Mouse (Mus musculus): ENCODE measurements around the gene Itpa. TPM values are rescaled to one million over a fixed set of nuclear protein-coding genes. Genes with fewer than 3 reads are reported as not detected.

The Itpa gene
- total and polyA plus RNA-seq, 3 experiments = 19.5 to 29.6 (median 29.3) TPM

GRCm38 (mm10) chr2:130727752-130728151 lies 60.3 kb downstream of the Itpa start:
- no peak for DNase-seq

DNA sequence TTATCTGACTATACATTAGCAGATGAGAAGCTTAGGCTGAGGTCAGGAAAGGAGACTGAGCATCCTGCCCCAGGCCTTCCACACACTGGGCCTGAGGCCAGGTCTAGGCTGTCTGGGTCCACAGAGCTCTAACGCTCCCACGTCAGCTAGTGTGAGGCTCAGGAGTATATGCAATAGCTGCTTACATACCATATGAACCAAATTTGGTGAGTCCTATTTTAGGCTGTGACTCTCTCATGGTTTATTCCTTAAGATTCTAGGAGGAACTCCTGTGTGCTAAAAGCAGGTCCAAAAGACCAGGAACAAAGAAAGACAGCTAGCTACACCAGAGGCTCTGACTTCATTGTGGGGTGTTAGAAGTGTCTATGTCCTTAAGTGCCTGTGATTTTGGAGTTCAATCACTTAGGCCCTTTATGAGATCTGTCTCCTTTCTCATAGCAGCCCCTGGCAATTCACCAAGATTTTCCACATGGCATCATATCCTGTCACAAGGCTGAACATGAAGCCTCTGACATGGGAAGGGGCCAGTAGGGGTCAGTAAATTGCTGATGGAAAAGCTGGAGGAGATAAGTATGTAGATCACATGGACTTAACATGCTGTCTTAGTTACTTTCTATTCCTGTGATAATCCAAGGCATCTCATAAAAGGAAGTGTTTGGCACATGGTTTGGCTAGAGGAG lies 61.6 kb downstream of the Itpa start:
- no peak for DNase-seq

DNA sequence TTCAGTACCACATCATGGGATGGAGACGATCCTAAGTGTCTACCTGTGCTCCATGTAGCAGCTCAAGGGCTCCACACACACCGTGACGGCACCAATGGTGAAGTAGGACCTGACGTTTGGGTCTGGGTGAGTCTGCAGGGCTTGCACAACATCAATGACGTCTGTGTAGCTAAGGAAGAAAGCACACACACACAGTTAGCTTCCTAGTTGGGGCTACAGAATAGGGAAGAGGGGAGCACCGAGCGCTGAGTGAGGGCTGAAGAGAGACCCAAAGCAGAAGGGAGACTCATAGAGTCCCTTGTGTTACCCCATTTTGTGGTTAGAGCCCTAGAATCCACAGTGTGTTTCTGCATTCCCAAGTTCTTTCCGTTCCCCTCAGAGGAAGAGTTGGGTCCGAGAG lies 63.3 kb downstream of the Itpa start:
- no peak for DNase-seq

Other genes with a start within 250 kb of the Itpa start
- gene Vps16, start 243.3 kb upstream of the Itpa start, total RNA-seq (2021) = 10 to 100 TPM; 55.4 to 57.0 TPM
- gene Vps16, start 243.3 kb upstream of the Itpa start, polyA plus RNA-seq (2012; rRNA removed) = 44.8 and 44.9 TPM in 2 replicates
- 10 to 100 TPM; 15.4 to 17.2 TPM for gene Pced1a, start 242.9 kb upstream of the Itpa start, total RNA-seq (2021)
- 40.8 and 43.3 TPM in 2 replicates for gene Pced1a, start 242.9 kb upstream of the Itpa start, polyA plus RNA-seq (2012; rRNA removed)
- 100 to 1,000 TPM; 125 to 145 TPM for gene Ptpra, start 217.3 kb upstream of the Itpa start, total RNA-seq (2021)
- gene Ptpra, start 217.3 kb upstream of the Itpa start, polyA plus RNA-seq (2012; rRNA removed) = 80.0 and 113 TPM in 2 replicates
- gene Mrps26, start 103.9 kb upstream of the Itpa start, total RNA-seq (2021) = 10 to 100 TPM; 51.8 to 67.1 TPM
- gene Mrps26, start 103.9 kb upstream of the Itpa start, polyA plus RNA-seq (2012; rRNA removed) = 148 and 163 TPM in 2 replicates
- not detected for gene Oxt, start 91.4 kb upstream of the Itpa start, total RNA-seq (2021)
- gene Oxt, start 91.4 kb upstream of the Itpa start, polyA plus RNA-seq (2012; rRNA removed) = not detected in 2 replicates
- not detected for gene Avp, start 85.1 kb upstream of the Itpa start, total RNA-seq (2021)
- not detected in 2 replicates for gene Avp, start 85.1 kb upstream of the Itpa start, polyA plus RNA-seq (2012; rRNA removed)
- 10 to 100 TPM in 1 of 2 experiments, 1 to 10 TPM in 1; 10.0 to 16.1 TPM for gene Fastkd5, start 37.6 kb upstream of the Itpa start, total RNA-seq (2021)
- 0.40 and 0.52 TPM in 2 replicates for gene Fastkd5, start 37.6 kb upstream of the Itpa start, polyA plus RNA-seq (2012; rRNA removed)
- 1 to 10 TPM; 6.4 to 7.1 TPM for gene Ubox5, start 37.6 kb upstream of the Itpa start, total RNA-seq (2021)
- gene Ubox5, start 37.6 kb upstream of the Itpa start, polyA plus RNA-seq (2012; rRNA removed) = 5.8 and 6.3 TPM in 2 replicates
- 10 to 100 TPM; 14.3 to 21.4 TPM for gene Lzts3, start 24.8 kb upstream of the Itpa start, total RNA-seq (2021)
- 17.7 and 21.0 TPM in 2 replicates for gene Lzts3, start 24.8 kb upstream of the Itpa start, polyA plus RNA-seq (2012; rRNA removed)
- gene Ddrgk1, start 3.0 kb upstream of the Itpa start, total RNA-seq (2021) = 100 to 1,000 TPM; 184 to 209 TPM
- 190 and 213 TPM in 2 replicates for gene Ddrgk1, start 3.0 kb upstream of the Itpa start, polyA plus RNA-seq (2012; rRNA removed)
- 1 to 10 TPM; 3.5 to 4.1 TPM for gene Slc4a11, start 29.9 kb downstream of the Itpa start, total RNA-seq (2021)
- 4.0 and 4.8 TPM in 2 replicates for gene Slc4a11, start 29.9 kb downstream of the Itpa start, polyA plus RNA-seq (2012; rRNA removed)
- 10 to 100 TPM; 36.9 to 43.5 TPM for gene 4930402H24Rik, start 238.8 kb downstream of the Itpa start, total RNA-seq (2021)
- 31.1 and 40.0 TPM in 2 replicates for gene 4930402H24Rik, start 238.8 kb downstream of the Itpa start, polyA plus RNA-seq (2012; rRNA removed)
- 10 to 100 TPM; 27.3 to 31.5 TPM for gene Atrn, start 238.9 kb downstream of the Itpa start, total RNA-seq (2021)
- gene Atrn, start 238.9 kb downstream of the Itpa start, polyA plus RNA-seq (2012; rRNA removed) = 9.8 and 10.3 TPM in 2 replicates

All from adrenal gland, adult 2 months (tissue).